Mouse (Mus musculus): Measurements from ENCODE around the gene Rasgrp2. TPM values are rescaled to one million over a fixed set of nuclear protein-coding genes. Genes with fewer than 3 reads are reported as not detected.
A peak's percentile ranks its signal among the peaks of the same experiment; 100 is the strongest.

Gene Rasgrp2
- polyA plus RNA-seq, 1 experiment from 2014 or later, result 38.5 TPM

- H3K4me2 ChIP-seq (replicated peaks; ENCODE audit: low read depth), result peak overlapping the region; percentile 9; the same call in 1 of the 2 replicates
- no peak overlapping the region for H3K9ac ChIP-seq (ENCODE audit: low read depth, low read length)
- ATAC-seq, result no peak
- no peak overlapping the region for H3K4me3 ChIP-seq (ENCODE audit: low read depth, low read length)
- 75% methylated on average over 7 of the region's 7 CpGs for WGBS
- no peak overlapping the region for H3K27ac ChIP-seq (ENCODE audit: low read depth, low read length)
- no peaks in the 10 kb centered on the region; the same call in none of the 2 replicates for H3K4me1 ChIP-seq (replicated peaks; ENCODE audit: control insufficient read depth, insufficient read depth, low read length)
- H3K36me3 ChIP-seq (ENCODE audit: control insufficient read depth, insufficient read depth), result no peaks in the 10 kb centered on the region
- no peaks in the 10 kb centered on the region for H3K27me3 ChIP-seq (replicated peaks; ENCODE audit: control insufficient read depth, insufficient read depth, low read length)
- no peaks in the 10 kb centered on the region for H3K9me3 ChIP-seq (ENCODE audit: control insufficient read depth)
- no peak for TF ChIP-seq CTCF (IDR thresholded peaks at IDR 0.05; ENCODE audit: low read depth)
Observed at GRCm38 (mm10) chr19:6385821-6386220, 13.3 kb upstream of the Rasgrp2 start.

GRCm38 (mm10) chr19:6386234-6386633 lies 12.9 kb upstream of the Rasgrp2 start:
- Histone ChIP-seq H3K27me3 (replicated peaks; ENCODE audit: control insufficient read depth, insufficient read depth, low read length) (no peaks in the 10 kb centered on the region), H3K27ac (ENCODE audit: low read depth, low read length) (no peak overlapping the region), H3K4me2 (replicated peaks; ENCODE audit: low read depth) (no peak overlapping the region), H3K9ac (ENCODE audit: low read depth, low read length) (no peak overlapping the region), H3K9me3 (ENCODE audit: control insufficient read depth) (no peaks in the 10 kb centered on the region), H3K36me3 (ENCODE audit: control insufficient read depth, insufficient read depth) (no peaks in the 10 kb centered on the region), H3K4me1 (replicated peaks; ENCODE audit: control insufficient read depth, insufficient read depth, low read length) (no peaks in the 10 kb centered on the region; the same call in none of the 2 replicates), H3K4me3 (ENCODE audit: low read depth, low read length) (no peak overlapping the region)
- no peak for ATAC-seq
- 70% methylated on average over 9 of the region's 9 CpGs for WGBS
- TF ChIP-seq CTCF (IDR thresholded peaks at IDR 0.05; ENCODE audit: low read depth), result no peak

GRCm38 (mm10) chr19:6388006-6388405 lies 11.1 kb upstream of the Rasgrp2 start:
- no peak for ATAC-seq
- H3K9me3 ChIP-seq (ENCODE audit: control insufficient read depth), result no peaks in the 10 kb centered on the region
- H3K27me3 ChIP-seq (replicated peaks; ENCODE audit: control insufficient read depth, insufficient read depth, low read length), result no peaks in the 10 kb centered on the region
- no peak overlapping the region for H3K4me2 ChIP-seq (replicated peaks; ENCODE audit: low read depth)
- H3K36me3 ChIP-seq (ENCODE audit: control insufficient read depth, insufficient read depth), result no peaks in the 10 kb centered on the region; the same call in 1 of the 2 replicates
- peak; percentile 26; the same call in 1 of the 2 replicates for TF ChIP-seq CTCF (IDR thresholded peaks at IDR 0.05; ENCODE audit: low read depth)
- H3K4me1 ChIP-seq (replicated peaks; ENCODE audit: control insufficient read depth, insufficient read depth, low read length), result no peaks in the 10 kb centered on the region; the same call in none of the 2 replicates
- no peak overlapping the region for H3K4me3 ChIP-seq (ENCODE audit: low read depth, low read length)
- no peak overlapping the region for H3K27ac ChIP-seq (ENCODE audit: low read depth, low read length)
- 85% methylated on average over 13 of the region's 13 CpGs for WGBS
- H3K9ac ChIP-seq (ENCODE audit: low read depth, low read length), result no peak overlapping the region

- Histone ChIP-seq H3K4me2 (replicated peaks; ENCODE audit: low read depth) (peak overlapping the region; percentile 72), H3K36me3 (ENCODE audit: control insufficient read depth, insufficient read depth) (no peaks in the 10 kb centered on the region; the same call in 1 of the 2 replicates), H3K27ac (ENCODE audit: low read depth, low read length) (no peak overlapping the region), H3K4me1 (replicated peaks; ENCODE audit: control insufficient read depth, insufficient read depth, low read length) (no peaks in the 10 kb centered on the region; the same call in 1 of the 2 replicates), H3K27me3 (replicated peaks; ENCODE audit: control insufficient read depth, insufficient read depth, low read length) (no peaks in the 10 kb centered on the region), H3K9ac (ENCODE audit: low read depth, low read length) (0 out of 2 replicates have a peak overlapping the region, but pooled peaks have one; percentile 17), H3K4me3 (ENCODE audit: low read depth, low read length) (peak overlapping the region; percentile 28), H3K9me3 (ENCODE audit: control insufficient read depth) (no peaks in the 10 kb centered on the region)
- WGBS, result 10% methylated on average over 16 of the region's 16 CpGs
- no peak for TF ChIP-seq CTCF (IDR thresholded peaks at IDR 0.05; ENCODE audit: low read depth)
- peak; percentile 29; the same call in 1 of the 2 replicates for ATAC-seq
Observed at GRCm38 (mm10) chr19:6389803-6390202, 9.3 kb upstream of the Rasgrp2 start.

GRCm38 (mm10) chr19:6390251-6390650 lies 8.9 kb upstream of the Rasgrp2 start:
- no peak for TF ChIP-seq CTCF (IDR thresholded peaks at IDR 0.05; ENCODE audit: low read depth)
- H3K4me2 ChIP-seq (replicated peaks; ENCODE audit: low read depth), result peak overlapping the region; percentile 72
- no peak overlapping the region for H3K27ac ChIP-seq (ENCODE audit: low read depth, low read length)
- H3K4me3 ChIP-seq (ENCODE audit: low read depth, low read length), result no peak overlapping the region; the same call in 1 of the 2 replicates
- 43% methylated on average over 6 of the region's 6 CpGs for WGBS
- H3K36me3 ChIP-seq (ENCODE audit: control insufficient read depth, insufficient read depth), result no peaks in the 10 kb centered on the region; the same call in 1 of the 2 replicates
- no peak overlapping the region for H3K9ac ChIP-seq (ENCODE audit: low read depth, low read length)
- no peaks in the 10 kb centered on the region for H3K27me3 ChIP-seq (replicated peaks; ENCODE audit: control insufficient read depth, insufficient read depth, low read length)
- no peaks in the 10 kb centered on the region; the same call in 1 of the 2 replicates for H3K4me1 ChIP-seq (replicated peaks; ENCODE audit: control insufficient read depth, insufficient read depth, low read length)
- ATAC-seq, result no peak
- H3K9me3 ChIP-seq (ENCODE audit: control insufficient read depth), result no peaks in the 10 kb centered on the region

- no peaks in the 10 kb centered on the region; the same call in 1 of the 2 replicates for H3K36me3 ChIP-seq (ENCODE audit: control insufficient read depth, insufficient read depth)
- no peak overlapping the region for H3K4me3 ChIP-seq (ENCODE audit: low read depth, low read length)
- H3K27ac ChIP-seq (ENCODE audit: low read depth, low read length), result no peak overlapping the region
- H3K9ac ChIP-seq (ENCODE audit: low read depth, low read length), result no peak overlapping the region
- WGBS, result 92% methylated on average over 14 of the region's 14 CpGs
- no peaks in the 10 kb centered on the region for H3K9me3 ChIP-seq (ENCODE audit: control insufficient read depth)
- no peak overlapping the region for H3K4me2 ChIP-seq (replicated peaks; ENCODE audit: low read depth)
- ATAC-seq, result no peak
- H3K27me3 ChIP-seq (replicated peaks; ENCODE audit: control insufficient read depth, insufficient read depth, low read length), result 0 out of 2 replicates have a peak, but pooled peaks cover 3% of the 10 kb centered on the region
- peak; percentile 46 for TF ChIP-seq CTCF (IDR thresholded peaks at IDR 0.05; ENCODE audit: low read depth)
- H3K4me1 ChIP-seq (replicated peaks; ENCODE audit: control insufficient read depth, insufficient read depth, low read length), result no peaks in the 10 kb centered on the region; the same call in 1 of the 2 replicates
Observed at GRCm38 (mm10) chr19:6392743-6393393, 6.3 kb upstream of the Rasgrp2 start.
